Mouse (Mus musculus) CH12.LX (cell line): ENCODE measurements around the gene Hyal3. TPM values are rescaled to one million over a fixed set of nuclear protein-coding genes. Genes with fewer than 3 reads are reported as not detected.

Source experiments
- DNase-seq: peaks from one replicate; pipeline ENCODE4 v3.0.0-alpha.2; 2013; ENCODE audit errors: extremely low read depth
- H3K27ac ChIP-seq: 2 replicates; pipeline ENCODE4 v1.5.1; 2012; ENCODE audit warnings: low read depth, mild to moderate bottlenecking, control low read depth, moderate library complexity; ENCODE audit not compliant: insufficient read depth
- H3K27me3 ChIP-seq: replicated peaks from 2 replicates; pipeline ENCODE3; 2012; ENCODE audit warnings: inconsistent platforms
- H3K36me3 ChIP-seq, 2 experiments: replicated peaks in 1 of 2; 2 replicates each; pipeline versions ENCODE3 to v1.6.1; 2012; ENCODE audit warnings: inconsistent platforms in 1 of 2, low read length in 1 of 2, mild to moderate bottlenecking in 1 of 2, mixed read lengths in 1 of 2, moderate library complexity in 1 of 2; ENCODE audit not compliant: control insufficient read depth in 1 of 2, insufficient read depth in 1 of 2
- H3K4me1 ChIP-seq, 2 experiments: 2 replicates each; pipeline ENCODE4 v1.6.1; 2012; ENCODE audit warnings: inconsistent platforms in 1 of 2, moderate library complexity in 1 of 2; ENCODE audit not compliant: insufficient read depth in 2 of 2, control insufficient read depth in 1 of 2
- H3K4me2 ChIP-seq: 2 replicates; pipeline ENCODE4 v1.6.1; 2012; ENCODE audit warnings: low read depth, mild to moderate bottlenecking, control low read depth; ENCODE audit not compliant: poor library complexity, insufficient read depth, severe bottlenecking
- H3K4me3 ChIP-seq, 3 experiments: fragments of 150-350 bp in 1 of 3; sonication (generic) in 1 of 3; replicated peaks in 1 of 3; 2 replicates each; pipeline versions ENCODE3 to v1.5.1; 2011 to 2012; ENCODE audit warnings: low read depth in 2 of 3, low read length in 2 of 3, mild to moderate bottlenecking in 2 of 3, moderate library complexity in 2 of 3, control low read depth in 1 of 3, improper control_type of control experiment in 1 of 3, inconsistent platforms in 1 of 3, mixed read lengths in 1 of 3; ENCODE audit not compliant: poor library complexity in 1 of 3
- H3K79me2 ChIP-seq: replicated peaks from 2 replicates; pipeline ENCODE4 v1.6.1; 2012; ENCODE audit warnings: mild to moderate bottlenecking, moderate library complexity; ENCODE audit not compliant: control insufficient read depth, poor library complexity, insufficient read depth, severe bottlenecking; ENCODE audit errors: extremely low read depth
- H3K9ac ChIP-seq: 2 replicates; pipeline ENCODE4 v1.6.1; 2012; ENCODE audit warnings: low read depth, mild to moderate bottlenecking, control low read depth, moderate library complexity; ENCODE audit not compliant: insufficient read depth
- H3K9me3 ChIP-seq: replicated peaks from 2 replicates; pipeline ENCODE3; 2012; ENCODE audit warnings: low read length, inconsistent platforms, mixed read lengths
- BHLHE40 ChIP-seq: IDR thresholded peaks from 2 replicates; pipeline ENCODE4 v1.6.1; 2011; ENCODE audit warnings: mild to moderate bottlenecking, low read depth, low read length, improper control_type of control experiment
- CHD2 ChIP-seq: IDR thresholded peaks from 2 replicates; pipeline ENCODE4 v1.6.1; 2011; ENCODE audit warnings: low read length, improper control_type of control experiment
- CTCF ChIP-seq, 2 experiments: IDR thresholded peaks in 1 of 2; conservative IDR thresholded peaks in 1 of 2; 2 replicates each; pipeline ENCODE4 v1.5.1; 2011 to 2012; ENCODE audit warnings: low read depth in 2 of 2, low read length in 2 of 2, improper control_type of control experiment in 1 of 2, inconsistent platforms in 1 of 2, mild to moderate bottlenecking in 1 of 2, moderate library complexity in 1 of 2
- E2F4 ChIP-seq: IDR thresholded peaks from 2 replicates; pipeline ENCODE4 v1.6.1; 2011; ENCODE audit warnings: low read depth, low read length, improper control_type of control experiment; ENCODE audit not compliant: insufficient replicate concordance
- ELF1 ChIP-seq: IDR thresholded peaks from 2 replicates; pipeline ENCODE4 v1.6.1; 2014; ENCODE audit warnings: low read depth, mild to moderate bottlenecking, inconsistent platforms, low read length, improper control_type of control experiment
- EP300 ChIP-seq: IDR thresholded peaks from 2 replicates; pipeline ENCODE4 v1.6.1; 2011; ENCODE audit warnings: low read length, improper control_type of control experiment
- ETS1 ChIP-seq: conservative IDR thresholded peaks from 2 replicates; pipeline ENCODE4 v1.6.1; 2012; ENCODE audit warnings: low read depth, mild to moderate bottlenecking, inconsistent platforms, low read length, improper control_type of control experiment, moderate library complexity
- GABPA ChIP-seq: IDR thresholded peaks from 2 replicates; pipeline ENCODE4 v1.6.1; 2012; ENCODE audit warnings: low read depth, low read length, improper control_type of control experiment, inconsistent platforms; ENCODE audit not compliant: insufficient replicate concordance
- IRF4 ChIP-seq: IDR thresholded peaks from 2 replicates; pipeline ENCODE4 v1.6.1; 2014; ENCODE audit warnings: low read depth, mild to moderate bottlenecking, inconsistent platforms, low read length, improper control_type of control experiment
- JUND ChIP-seq: conservative IDR thresholded peaks from 2 replicates; pipeline ENCODE4 v1.6.1; 2011; ENCODE audit warnings: low read depth, low read length, improper control_type of control experiment
- KAT2A ChIP-seq: IDR thresholded peaks from 2 replicates; pipeline ENCODE4 v1.6.1; 2012; ENCODE audit warnings: low read length, improper control_type of control experiment, inconsistent platforms; ENCODE audit not compliant: insufficient replicate concordance
- MAFK ChIP-seq: IDR thresholded peaks from 2 replicates; pipeline ENCODE4 v1.6.1; 2011; ENCODE audit warnings: low read length, improper control_type of control experiment; ENCODE audit not compliant: insufficient replicate concordance
- MAZ ChIP-seq: IDR thresholded peaks from 2 replicates; pipeline ENCODE4 v1.6.1; 2012; ENCODE audit warnings: low read depth, mild to moderate bottlenecking, inconsistent platforms, low read length, improper control_type of control experiment, moderate library complexity
- MEF2A ChIP-seq: IDR thresholded peaks from 2 replicates; pipeline ENCODE4 v1.6.1; 2014; ENCODE audit warnings: low read depth, mild to moderate bottlenecking, inconsistent platforms, low read length, improper control_type of control experiment, borderline replicate concordance
- MXI1 ChIP-seq: IDR thresholded peaks from 2 replicates; pipeline ENCODE4 v1.6.1; 2011; ENCODE audit warnings: mild to moderate bottlenecking, low read depth, low read length, improper control_type of control experiment
- NELFE ChIP-seq: IDR thresholded peaks from 2 replicates; pipeline ENCODE4 v1.6.1; 2011; ENCODE audit warnings: low read depth, low read length, improper control_type of control experiment
- NRF1 ChIP-seq: IDR thresholded peaks from 2 replicates; pipeline ENCODE4 v1.6.1; 2014; ENCODE audit warnings: low read depth, mild to moderate bottlenecking, inconsistent platforms, low read length, improper control_type of control experiment, moderate library complexity
- PAX5 ChIP-seq: IDR thresholded peaks from 2 replicates; pipeline ENCODE4 v1.6.1; 2012; ENCODE audit warnings: low read length, inconsistent platforms, mixed read lengths
- POLR2A ChIP-seq: IDR thresholded peaks from 2 replicates; pipeline ENCODE4 v1.6.1; 2011; ENCODE audit warnings: low read depth, mild to moderate bottlenecking, improper control_type of control experiment, low read length
- RCOR1 ChIP-seq: conservative IDR thresholded peaks from 2 replicates; pipeline ENCODE4 v1.6.1; 2012; ENCODE audit warnings: low read depth, mild to moderate bottlenecking, inconsistent platforms, low read length, improper control_type of control experiment
- SMC3 ChIP-seq: IDR thresholded peaks from 2 replicates; pipeline ENCODE4 v1.6.1; 2011; ENCODE audit warnings: low read depth, low read length, improper control_type of control experiment
- TBP ChIP-seq: conservative IDR thresholded peaks from 2 replicates; pipeline ENCODE4 v1.6.1; 2011; ENCODE audit warnings: low read depth, low read length, improper control_type of control experiment
- TCF12 ChIP-seq: IDR thresholded peaks from 2 replicates; pipeline ENCODE4 v1.6.1; 2014; ENCODE audit warnings: low read depth, mild to moderate bottlenecking, inconsistent platforms, low read length, improper control_type of control experiment
- UBTF ChIP-seq: IDR thresholded peaks from 2 replicates; pipeline ENCODE4 v1.6.1; 2012; ENCODE audit warnings: low read depth, mild to moderate bottlenecking, inconsistent platforms, low read length, improper control_type of control experiment, moderate library complexity
- USF2 ChIP-seq: conservative IDR thresholded peaks from 2 replicates; pipeline ENCODE4 v1.6.1; 2011; ENCODE audit warnings: low read depth, low read length, improper control_type of control experiment
- ZC3H11A ChIP-seq: IDR thresholded peaks from 2 replicates; pipeline ENCODE4 v1.6.1; 2012; ENCODE audit warnings: low read depth, mild to moderate bottlenecking, inconsistent platforms, low read length, improper control_type of control experiment
- ZKSCAN1 ChIP-seq: IDR thresholded peaks from 2 replicates; pipeline ENCODE4 v1.6.1; 2012; ENCODE audit warnings: low read depth, inconsistent platforms, low read length, improper control_type of control experiment, borderline replicate concordance
- ZMIZ1 ChIP-seq: IDR thresholded peaks from 2 replicates; pipeline ENCODE4 v1.6.1; 2012; ENCODE audit warnings: low read depth, mild to moderate bottlenecking, inconsistent platforms, low read length, improper control_type of control experiment
- dilution Hi-C: fragments of 300-500 bp; cut with MboI; formaldehyde crosslinking; loops from 2 replicates; pipeline ENCODE4 v1.14.3; 2020; ENCODE audit warnings: low sequenced_read_pairs; ENCODE audit not compliant: extremely low pct_unique_long_range_greater_than_20kb, extremely low pct_ligation_motif_present
- in situ Hi-C: fragments of 300-500 bp; cut with MboI; formaldehyde crosslinking; loops from 3 replicates; pipeline ENCODE4 v1.14.3; 2019; ENCODE audit warnings: low sequenced_read_pairs, low pct_ligation_motif_present, low pct_unique_long_range_greater_than_20kb, mixed read lengths
- polyA plus RNA-seq: library from polyadenylated mRNA; unstranded; fragments of >175 nt; gene quantifications from 2 replicates; pipeline ENCODE4 v1.2.1, GENCODE M21; 2012; ENCODE audit warnings: low read depth; ENCODE audit not compliant: insufficient read length
- total RNA-seq, 2 experiments: library from RNA; depleted of rRNA; stranded (reverse); fragments of 300-350 nt in 1 of 2; fragments of >200 nt in 1 of 2; gene quantifications; 2 replicates each; pipeline ENCODE4 v1.2.3; 2012 to 2014

The Hyal3 gene
- total and polyA plus RNA-seq, 3 experiments = 0.12 to 0.21 (median 0.13) TPM

DNA sequence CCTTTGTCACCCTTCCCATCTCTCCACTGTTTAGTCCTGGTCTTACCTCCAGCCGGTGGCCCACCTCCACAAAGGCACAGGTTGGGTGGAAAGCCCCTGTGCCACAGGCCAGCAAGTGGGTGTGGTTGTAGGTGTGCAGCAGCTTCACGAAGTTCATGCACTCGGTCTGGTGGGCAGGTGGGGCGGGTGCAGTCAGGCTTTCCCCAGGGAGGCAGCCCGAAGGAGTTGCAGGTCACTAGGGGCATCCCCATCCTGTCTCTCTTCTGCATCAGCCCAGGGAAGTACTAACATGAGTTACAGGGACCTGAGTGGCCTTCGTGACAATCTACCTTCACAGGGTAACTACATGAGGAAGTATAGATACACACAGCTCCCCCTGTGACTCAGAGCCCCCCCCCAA lies 22.6 kb downstream of the Hyal3 start:
- Histone ChIP-seq H3K9ac (no peak overlapping the region), H3K4me2 (peak overlapping the region; percentile 0; the same call in 1 of the 2 replicates), H3K4me3 (no peak overlapping the region), H3K36me3 (peaks cover 4 to 35% of the 10 kb centered on the region in 2 experiments), H3K27ac (no peak overlapping the region), H3K4me1 (peaks cover 27 to 63% of the 10 kb centered on the region in 2 experiments), H3K79me2 (no peaks in the 10 kb centered on the region), H3K27me3 (no peaks in the 10 kb centered on the region), H3K9me3 (no peaks in the 10 kb centered on the region)
- TF ChIP-seq BHLHE40 = peak; percentile 76
- peak; percentile 9; the same call in 1 of the 2 replicates for TF ChIP-seq SMC3
- TF ChIP-seq MEF2A = peak; percentile 67; the same call in 1 of the 2 replicates
- TF ChIP-seq UBTF = no peak; the same call in 1 of the 2 replicates
- TF ChIP-seq MXI1 = peak; percentile 60
- TF ChIP-seq ETS1 = peak; percentile 64
- TF ChIP-seq EP300 = 0 out of 2 replicates have a peak, but pooled peaks have one; percentile 50
- TF ChIP-seq POLR2A = no peak
- no peak for TF ChIP-seq ZKSCAN1
- TF ChIP-seq ZMIZ1 = 0 out of 2 replicates have a peak, but pooled peaks have one; percentile 50
- TF ChIP-seq CHD2 = 0 out of 2 replicates have a peak, but pooled peaks have one; percentile 37
- no peak for TF ChIP-seq RCOR1
- TF ChIP-seq TBP = 0 out of 2 replicates have a peak, but pooled peaks have one; percentile 18
- TF ChIP-seq MAFK = no peak
- peak; percentile 54; the same call in 1 of the 2 replicates for TF ChIP-seq MAZ
- TF ChIP-seq TCF12 = peak; percentile 64; the same call in 1 of the 2 replicates
- 0 out of 2 replicates have a peak, but pooled peaks have one; percentile 47 for TF ChIP-seq KAT2A
- in situ Hi-C loops = no loop called here
- dilution Hi-C loops = no loop called here
- peak; percentile 85 for DNase-seq

DNA sequence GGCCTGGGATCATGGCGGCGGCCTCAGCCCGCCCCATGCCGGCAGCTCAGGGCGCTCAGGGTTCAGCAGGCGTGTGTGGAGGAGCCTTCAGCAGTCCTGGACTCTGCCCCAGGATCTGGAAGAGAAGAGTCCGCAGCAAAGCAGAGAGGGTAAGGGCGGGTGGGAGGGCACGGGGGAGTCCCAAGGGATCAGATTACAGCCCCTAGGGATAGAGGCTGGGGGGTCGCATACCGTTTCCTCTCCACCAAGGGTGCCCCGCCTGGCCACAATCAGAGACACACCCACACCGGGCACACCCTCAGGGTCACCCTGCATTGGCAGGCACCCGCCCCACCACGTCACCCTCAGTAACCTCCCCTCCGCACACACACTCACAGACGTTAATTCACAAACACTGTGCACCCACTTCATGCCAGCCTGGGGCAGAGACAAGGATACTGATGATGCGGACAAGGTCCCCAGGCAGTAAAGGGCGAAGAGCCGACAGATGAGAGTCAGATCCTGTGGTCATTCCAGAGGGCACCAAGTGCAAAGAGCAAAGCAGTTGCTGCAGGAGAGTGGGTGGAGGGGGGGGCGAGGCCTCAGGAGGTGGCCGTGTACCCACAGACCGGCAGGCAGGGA lies 24.5 kb downstream of the Hyal3 start:
- no peak for DNase-seq
- dilution Hi-C loops (no loop called here), in situ Hi-C loops (loop anchor here (5.0 kb wide), 1 partner anchor 37 kb away; no protein-coding TSS in a partner anchor)
- Histone ChIP-seq H3K9ac (no peak overlapping the region), H3K4me3 (no peak overlapping the region), H3K36me3 (peaks cover 0 to 16% of the 10 kb centered on the region in 2 experiments), H3K27ac (no peak overlapping the region), H3K4me2 (no peak overlapping the region), H3K4me1 (peaks cover 41 to 76% of the 10 kb centered on the region in 2 experiments), H3K27me3 (no peaks in the 10 kb centered on the region), H3K9me3 (no peaks in the 10 kb centered on the region), H3K79me2 (no peaks in the 10 kb centered on the region)
- TF ChIP-seq NRF1 (no peak), MXI1 (no peak), USF2 (no peak), PAX5 (no peak), KAT2A (no peak), ZC3H11A (no peak), JUND (no peak), IRF4 (no peak), CTCF (conservative IDR thresholded peaks at IDR 0.05 in 1 of 2, IDR thresholded peaks at IDR 0.05 in 1 of 2; ENCODE audit: low read depth in 2 of 2, low read length in 2 of 2) (no peak), EP300 (no peak), TBP (no peak), ELF1 (no peak), E2F4 (no peak), BHLHE40 (no peak), MAFK (no peak), ZKSCAN1 (no peak), GABPA (no peak), NELFE (no peak)
